Mouse (Mus musculus) liver, embryonic 13.5 days (tissue): ENCODE data around the gene Usp17la. TPM values are rescaled to one million over a fixed set of nuclear protein-coding genes. Genes with fewer than 3 reads are reported as not detected.
"Not testable (repeated sequence)": the region's sequence is repeated elsewhere in the genome, so short reads cannot be mapped to it uniquely, and the experiment has no call there.

Experiments
- ATAC-seq: fragments of 200-750 bp; cut with Nextera tagmentation; 2 replicates; pipeline ENCODE4 v1.8.0; 2017; ENCODE audit warnings: low read depth, mild to moderate bottlenecking, moderate number of reproducible peaks, moderate library complexity
- DNase-seq: peaks from one replicate; pipeline ENCODE4 v3.0.0; 2022
- H3K27ac ChIP-seq: fragments of 300-500 bp; sonication (generic); 2 replicates; pipeline ENCODE4 v1.5.1; 2015; ENCODE audit warnings: moderate library complexity, mild to moderate bottlenecking, inconsistent platforms
- H3K27me3 ChIP-seq: fragments of 300-500 bp; sonication (generic); 2 replicates; pipeline ENCODE4 v1.6.1; 2015; ENCODE audit warnings: mild to moderate bottlenecking, inconsistent platforms
- H3K36me3 ChIP-seq: fragments of 300-500 bp; sonication (generic); 2 replicates; pipeline ENCODE4 v1.6.1; 2015; ENCODE audit warnings: mild to moderate bottlenecking, inconsistent platforms
- H3K4me1 ChIP-seq: fragments of 300-500 bp; sonication (generic); replicated peaks from 2 replicates; pipeline ENCODE4 v1.6.1; 2015; ENCODE audit warnings: inconsistent platforms
- H3K4me2 ChIP-seq: fragments of 300-500 bp; sonication (generic); 2 replicates; pipeline ENCODE4 v1.6.1; 2015; ENCODE audit warnings: inconsistent platforms, mild to moderate bottlenecking, moderate library complexity
- H3K4me3 ChIP-seq: fragments of 300-500 bp; sonication (generic); replicated peaks from 2 replicates; pipeline ENCODE4 v1.5.1; 2015; ENCODE audit warnings: mild to moderate bottlenecking, inconsistent platforms
- H3K9ac ChIP-seq: fragments of 300-500 bp; sonication (generic); 2 replicates; pipeline ENCODE4 v1.6.1; 2015; ENCODE audit warnings: mild to moderate bottlenecking, inconsistent platforms
- H3K9me3 ChIP-seq: fragments of 300-500 bp; sonication (generic); replicated peaks from 2 replicates; pipeline ENCODE4 v1.6.1; 2016; ENCODE audit warnings: inconsistent platforms
- WGBS: fragments of 180-500 bp; shearing (Covaris S2); methylation state at CpG from one replicate; pipeline ENCODE4 v1.1.7; 2015; ENCODE audit not compliant: insufficient replicate concordance; 5-methylcytosine and 5-hydroxymethylcytosine counted together
- polyA plus RNA-seq: library from polyadenylated mRNA; unstranded; fragments of >200 nt; fragmentation: Nextera tagmentation; extraction: Ambion mirVana; gene quantifications from 2 replicates; pipeline ENCODE4 v1.2.1, GENCODE M21; 2015

Gene Usp17la
- polyA plus RNA-seq: not detected in 2 replicates

- H3K27me3 ChIP-seq: not testable (repeated sequence)
These were observed at the start of gene Usp17la for GRCm38 (mm10) chr7:104856709-104857108. Gene Usp17la (plus strand): TSS chr7:104857009.

DNA sequence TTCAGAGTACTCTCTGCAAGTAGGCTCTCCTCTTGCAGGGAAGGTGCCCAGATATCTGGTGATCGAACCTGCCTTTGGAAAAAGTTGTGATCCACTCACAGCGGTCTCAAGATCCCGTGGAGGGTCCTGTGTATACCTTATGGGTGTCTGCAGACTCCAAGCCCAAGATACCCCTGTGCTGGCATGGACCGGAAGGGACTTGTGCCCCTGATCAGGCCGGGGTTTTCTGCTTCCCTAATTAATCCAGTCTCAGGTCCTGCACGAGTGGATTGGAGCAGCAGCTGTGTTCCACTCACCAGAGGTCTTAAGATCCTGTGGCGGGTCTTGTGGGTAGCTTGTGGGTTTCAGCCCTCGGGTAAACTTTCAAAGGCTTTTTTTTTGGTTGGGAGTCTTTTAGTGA lies 46.5 kb upstream of the Usp17la start:
- H3K9ac ChIP-seq, ATAC-seq, H3K4me2 ChIP-seq, H3K4me3 ChIP-seq, H3K36me3 ChIP-seq, H3K9me3 ChIP-seq, H3K27ac ChIP-seq, DNase-seq, H3K4me1 ChIP-seq, H3K27me3 ChIP-seq: not testable (repeated sequence)
- WGBS: 48% methylated on average over 8 of the region's 8 CpGs

More at GRCm38 (mm10) chr7:104856709-104857108, at the start of gene Usp17la:
- H3K4me3 ChIP-seq, H3K27ac ChIP-seq, DNase-seq, H3K4me2 ChIP-seq, ATAC-seq, H3K9me3 ChIP-seq, H3K36me3 ChIP-seq, H3K4me1 ChIP-seq, H3K9ac ChIP-seq: not testable (repeated sequence)
- 60% methylated on average over 2 of the region's 2 CpGs for WGBS

DNA sequence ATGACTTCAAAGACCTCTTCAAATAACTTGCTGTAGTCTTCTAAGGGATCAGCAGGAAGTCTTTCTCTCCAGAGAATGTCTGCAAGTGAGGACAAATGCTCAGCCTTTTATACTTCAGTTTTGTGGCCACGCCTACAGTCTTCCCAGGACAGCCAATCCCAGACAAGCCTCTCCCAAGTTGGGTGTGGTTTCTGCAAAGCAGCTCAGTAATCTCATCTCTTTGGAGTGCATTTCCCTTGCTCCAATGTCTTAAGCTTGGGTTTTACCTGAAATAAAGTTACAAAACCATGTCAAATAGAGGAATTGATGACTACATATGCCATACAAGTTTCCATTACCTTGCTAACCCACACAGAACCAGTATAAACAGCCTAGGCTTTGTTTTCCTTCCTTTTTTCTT lies 14.3 kb upstream of the Usp17la start, which contains the start of gene Usp17lb:
Gene Usp17lb (minus strand): TSS at position 101 of the 400 bp plus-strand sequence.
- no peak for DNase-seq
- no peak for ATAC-seq
- H3K4me3 ChIP-seq: no peak within 1 kb of the TSS
- no peaks in the 10 kb centered on the region for H3K27me3 ChIP-seq
- H3K36me3 ChIP-seq: no peaks in the 10 kb centered on the region
- H3K4me1 ChIP-seq: no peaks in the 10 kb centered on the region
- no peak within 1 kb of the TSS for H3K4me2 ChIP-seq
- 0 out of 2 replicates have a peak, but pooled peaks cover 4% of the 10 kb centered on the region for H3K9me3 ChIP-seq
- H3K27ac ChIP-seq: no peak within 1 kb of the TSS
- WGBS: 11% methylated on average over 1 of the region's 1 CpGs
- H3K9ac ChIP-seq: no peak within 1 kb of the TSS

DNA sequence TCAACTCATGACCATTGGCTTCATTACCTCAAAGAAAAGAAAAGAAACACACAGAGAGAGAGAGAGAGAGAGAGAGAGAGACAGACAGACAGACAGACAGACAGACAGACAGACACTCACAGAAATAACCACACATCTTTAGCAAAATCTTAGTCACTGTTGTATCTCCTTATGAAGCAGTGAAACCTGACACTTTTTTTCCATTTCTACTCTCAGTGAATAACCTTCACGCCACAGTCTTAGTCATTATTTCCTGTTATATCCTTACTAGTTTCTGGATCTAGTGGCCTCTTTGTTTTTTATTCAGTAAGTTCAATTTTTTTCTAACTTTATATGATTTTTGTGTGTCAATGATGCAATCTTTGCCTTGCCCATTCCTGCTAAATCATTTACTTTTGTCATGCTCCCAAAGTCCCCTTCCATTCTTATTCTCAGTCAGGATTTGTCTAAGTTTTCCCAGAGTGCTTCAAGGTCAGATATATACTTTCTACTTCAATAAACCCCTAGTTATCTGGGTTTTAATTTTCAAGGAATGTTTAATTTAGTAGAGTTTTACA lies 13.0 kb upstream of the Usp17la start:
- ATAC-seq: no peak
- no peaks in the 10 kb centered on the region for H3K36me3 ChIP-seq
- 0 out of 2 replicates have a peak, but pooled peaks cover 4% of the 10 kb centered on the region for H3K9me3 ChIP-seq
- H3K4me1 ChIP-seq: no peaks in the 10 kb centered on the region
- H3K9ac ChIP-seq: no peak overlapping the region
- DNase-seq: no peak
- H3K27me3 ChIP-seq: no peaks in the 10 kb centered on the region
- H3K4me2 ChIP-seq: no peak overlapping the region
- 41% methylated on average over 1 of the region's 1 CpGs for WGBS
- no peak overlapping the region for H3K4me3 ChIP-seq
- H3K27ac ChIP-seq: no peak overlapping the region

- not testable (repeated sequence) for H3K4me1 ChIP-seq, H3K27ac ChIP-seq, ATAC-seq, H3K27me3 ChIP-seq, H3K4me3 ChIP-seq, H3K9ac ChIP-seq, H3K36me3 ChIP-seq, DNase-seq, H3K4me2 ChIP-seq, H3K9me3 ChIP-seq
- 72% methylated on average over 2 of the region's 2 CpGs for WGBS
These were observed 5.3 kb upstream of the Usp17la start for GRCm38 (mm10) chr7:104851546-104851945.

DNA sequence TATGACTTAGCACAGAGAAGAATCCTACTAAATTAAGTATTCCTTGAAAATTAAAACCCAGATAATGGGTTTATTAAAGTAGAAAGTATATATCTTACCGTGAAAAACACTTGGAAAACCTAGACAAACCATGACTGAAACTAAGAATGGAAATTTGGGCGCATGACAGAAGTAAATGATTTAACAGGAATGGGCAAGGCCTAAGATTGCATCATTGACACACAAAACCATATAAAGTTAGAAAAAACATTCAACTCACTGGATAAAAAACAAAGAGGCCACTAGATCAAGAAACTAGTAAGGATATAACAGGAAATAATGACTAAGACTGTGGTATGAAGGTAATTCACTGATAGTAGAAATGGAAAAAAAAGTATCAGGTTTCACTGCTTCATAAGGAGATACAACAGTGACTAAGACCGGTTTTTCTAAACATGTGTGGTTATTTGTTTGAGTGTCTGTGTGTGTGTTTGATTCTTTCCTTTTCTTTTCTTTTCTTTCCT lies 1.5 kb upstream of the Usp17la start:
- H3K9me3 ChIP-seq: no peaks in the 10 kb centered on the region
- ATAC-seq: no peak
- H3K4me3 ChIP-seq: no peak overlapping the region
- DNase-seq: no peak
- H3K4me2 ChIP-seq: no peak overlapping the region
- no peaks in the 10 kb centered on the region for H3K27me3 ChIP-seq
- no peak overlapping the region for H3K27ac ChIP-seq
- H3K36me3 ChIP-seq: no peaks in the 10 kb centered on the region
- H3K4me1 ChIP-seq: no peaks in the 10 kb centered on the region
- H3K9ac ChIP-seq: no peak overlapping the region
- WGBS: 48% methylated on average over 3 of the region's 3 CpGs

DNA sequence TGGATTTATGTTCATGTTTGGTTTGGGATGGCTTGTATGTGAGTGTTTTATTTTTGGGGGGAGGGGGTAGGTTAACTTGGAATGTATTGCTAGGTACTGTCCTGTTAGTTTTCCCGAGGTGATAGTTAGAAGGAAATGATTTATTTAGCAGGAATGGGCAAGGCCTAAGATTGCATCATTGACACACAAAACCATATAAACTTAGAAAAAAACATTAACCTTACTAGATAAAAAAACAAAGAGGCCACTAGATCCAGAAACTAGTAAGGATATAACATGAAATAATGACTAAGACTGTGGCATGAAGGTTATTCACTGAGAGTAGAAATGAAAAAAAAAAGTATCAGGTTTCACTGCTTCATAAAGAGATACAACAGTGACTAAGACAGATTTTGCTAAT lies 874 bp downstream of the Usp17la start:
- DNase-seq (no peak), ATAC-seq (no peak)
- no peaks in the 10 kb centered on the region for H3K4me1 ChIP-seq
- no peak overlapping the region for H3K4me2 ChIP-seq
- H3K9me3 ChIP-seq: no peaks in the 10 kb centered on the region; the same call in 1 of the 2 replicates
- no peaks in the 10 kb centered on the region for H3K36me3 ChIP-seq
- no peak overlapping the region for H3K27ac ChIP-seq
- H3K27me3 ChIP-seq: no peaks in the 10 kb centered on the region
- WGBS: 47% methylated on average over 1 of the region's 1 CpGs
- no peak overlapping the region for H3K4me3 ChIP-seq
- H3K9ac ChIP-seq: no peak overlapping the region

DNA sequence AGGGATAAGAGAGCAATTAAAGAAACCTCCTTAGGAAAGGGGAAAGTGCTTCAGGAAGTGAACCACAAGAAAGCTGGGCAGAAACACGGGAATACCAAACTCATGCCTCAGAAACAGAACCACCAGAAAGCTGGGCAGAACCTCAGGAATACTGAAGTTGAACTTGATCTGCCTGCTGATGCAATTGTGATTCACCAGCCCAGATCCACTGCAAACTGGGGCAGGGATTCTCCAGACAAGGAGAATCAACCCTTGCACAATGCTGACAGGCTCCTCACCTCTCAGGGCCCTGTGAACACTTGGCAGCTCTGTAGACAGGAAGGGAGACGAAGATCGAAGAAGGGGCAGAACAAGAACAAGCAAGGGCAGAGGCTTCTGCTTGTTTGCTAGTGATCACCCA lies 4.6 kb downstream of the Usp17la start:
- no peak overlapping the region for H3K4me2 ChIP-seq
- H3K4me3 ChIP-seq: no peak overlapping the region
- H3K9ac ChIP-seq: no peak overlapping the region
- no peaks in the 10 kb centered on the region; the same call in 1 of the 2 replicates for H3K9me3 ChIP-seq
- no peak for DNase-seq
- H3K4me1 ChIP-seq: no peaks in the 10 kb centered on the region
- 65% methylated on average over 3 of the region's 3 CpGs for WGBS
- no peak for ATAC-seq
- H3K36me3 ChIP-seq: no peaks in the 10 kb centered on the region
- H3K27me3 ChIP-seq: no peaks in the 10 kb centered on the region
- H3K27ac ChIP-seq: no peak overlapping the region

- no peaks in the 10 kb centered on the region for H3K9me3 ChIP-seq
- no peak within 1 kb of the TSS for H3K27ac ChIP-seq
- 19% methylated on average over 1 of the region's 1 CpGs for WGBS
- DNase-seq (no peak), ATAC-seq (no peak)
- H3K4me1 ChIP-seq: no peaks in the 10 kb centered on the region
- no peak within 1 kb of the TSS for H3K4me2 ChIP-seq
- H3K27me3 ChIP-seq: no peaks in the 10 kb centered on the region
- no peaks in the 10 kb centered on the region for H3K36me3 ChIP-seq
- no peak within 1 kb of the TSS for H3K9ac ChIP-seq
- no peak within 1 kb of the TSS for H3K4me3 ChIP-seq
These were observed 20.9 kb downstream of the Usp17la start, which contains the start of gene Olfr665 for GRCm38 (mm10) chr7:104877731-104878130. Gene Olfr665 (plus strand): TSS chr7:104878031.

DNA sequence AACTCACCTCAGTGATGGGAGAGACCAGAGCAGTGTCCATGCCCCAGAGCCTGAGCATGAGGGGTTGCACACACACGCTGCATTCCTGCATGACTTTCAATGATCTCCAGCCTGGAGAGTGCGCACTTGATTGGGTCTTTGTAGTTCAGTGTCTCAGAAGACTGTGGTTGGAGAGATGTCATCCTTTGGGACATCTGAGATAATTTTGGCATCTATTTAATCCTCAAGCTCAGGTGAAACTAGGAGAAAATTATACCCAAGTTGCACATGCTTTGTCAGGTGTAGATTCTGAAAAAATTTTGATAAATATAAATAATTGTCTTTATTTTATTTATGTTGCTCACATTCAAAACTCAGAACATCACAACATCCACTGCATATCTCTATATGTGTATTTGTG lies 39.0 kb downstream of the Usp17la start, which contains the start of gene Olfr666:
Gene Olfr666 (minus strand): TSS at position 101 of the 400 bp plus-strand sequence.
- Histone ChIP-seq H3K4me1 (no peaks in the 10 kb centered on the region), H3K4me2 (no peak within 1 kb of the TSS), H3K4me3 (no peak within 1 kb of the TSS), H3K36me3 (no peaks in the 10 kb centered on the region), H3K9me3 (no peaks in the 10 kb centered on the region), H3K27ac (no peak within 1 kb of the TSS), H3K27me3 (no peaks in the 10 kb centered on the region), H3K9ac (no peak within 1 kb of the TSS)
- ATAC-seq (no peak), DNase-seq (no peak)
- 67% methylated on average over 2 of the region's 2 CpGs for WGBS
